Mouse (Mus musculus) liver, adult (tissue): ENCODE data around the gene Farsa.

Source experiments
- GATA4 ChIP-seq: IDR thresholded peaks from 2 replicates; pipeline ENCODE4 v1.6.1; 2014; ENCODE audit warnings: mild to moderate bottlenecking, low read length; ENCODE audit not compliant: insufficient replicate concordance

The Farsa gene

GRCm38 (mm10) chr8:84889141-84889540 is 32.4 kb downstream of the Farsa start:
- TF ChIP-seq GATA4: no peak

- no peak for TF ChIP-seq GATA4
These were observed 36.4 kb downstream of the Farsa start for GRCm38 (mm10) chr8:84892993-84893708.

GRCm38 (mm10) chr8:84893709-84894134 is 36.9 kb downstream of the Farsa start, which contains the start of gene Gcdh:
Gcdh (minus strand) TSS chr8:84893921.
- TF ChIP-seq GATA4: no peak

- no peak for TF ChIP-seq GATA4
These were observed 39.2 kb downstream of the Farsa start for GRCm38 (mm10) chr8:84895963-84896362.

- no peak for TF ChIP-seq GATA4
These were observed 44.3 kb downstream of the Farsa start for GRCm38 (mm10) chr8:84901071-84901470.

GRCm38 (mm10) chr8:84901752-84902151 is 45.0 kb downstream of the Farsa start, which contains the start of gene Klf1:
Klf1 (plus strand) TSS chr8:84901928.
- no peak for TF ChIP-seq GATA4

GRCm38 (mm10) chr8:84902367-84902919 is 45.7 kb downstream of the Farsa start:
- TF ChIP-seq GATA4: no peak

GRCm38 (mm10) chr8:84902920-84903661 is 46.3 kb downstream of the Farsa start:
- no peak for TF ChIP-seq GATA4

GRCm38 (mm10) chr8:84904351-84904750 is 47.6 kb downstream of the Farsa start:
- TF ChIP-seq GATA4: no peak

- TF ChIP-seq GATA4: no peak
These were observed 50.2 kb downstream of the Farsa start for GRCm38 (mm10) chr8:84907037-84907436.

GRCm38 (mm10) chr8:84907493-84907892 is 50.7 kb downstream of the Farsa start:
- TF ChIP-seq GATA4: no peak

- no peak for TF ChIP-seq GATA4
These were observed 51.8 kb downstream of the Farsa start, which contains the start of gene Dnase2a for GRCm38 (mm10) chr8:84908421-84909161. Dnase2a (plus strand) TSS chr8:84908560.

GRCm38 (mm10) chr8:84909162-84909767 is 52.5 kb downstream of the Farsa start:
- no peak for TF ChIP-seq GATA4

- no peak for TF ChIP-seq GATA4
These were observed 53.2 kb downstream of the Farsa start for GRCm38 (mm10) chr8:84909949-84910348.

- no peak for TF ChIP-seq GATA4
These were observed 53.8 kb downstream of the Farsa start for GRCm38 (mm10) chr8:84910551-84910950.
